In the genomic region with DNA sequence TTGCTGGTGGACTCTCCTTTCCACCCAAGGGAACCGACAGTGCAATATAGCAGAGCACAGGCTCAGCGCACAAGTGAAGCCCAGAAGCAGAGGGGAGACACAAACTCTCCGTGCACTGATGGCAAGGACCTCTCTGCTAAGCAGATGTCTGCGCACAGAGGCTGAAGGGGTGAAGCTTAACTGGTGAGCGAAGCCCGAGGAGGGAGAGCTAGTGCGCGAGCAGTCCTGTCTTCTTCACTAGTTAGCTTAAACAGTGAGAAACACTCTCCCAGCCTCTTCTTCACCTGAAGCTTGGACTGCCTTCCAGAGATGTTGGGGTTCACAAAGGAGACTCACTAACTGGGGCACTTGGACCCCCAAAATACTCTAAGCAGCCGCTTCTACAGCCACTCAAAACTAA, we compare ENCODE assay signal across 30 mouse cellular contexts. TPM values are rescaled to one million over a fixed set of nuclear protein-coding genes. Genes with fewer than 3 reads are reported as not detected.
A peak's percentile ranks its signal among the peaks of the same experiment; 100 is the strongest.
DNase-seq lines count a peak whose midpoint lies in the region; ATAC-seq and TF ChIP-seq lines count a peak whose summit lies in the region.
"Had no signal": no experiment of that assay in that cellular context is flagged by ENCODE, and none has a peak within 500 bp of the region (broad histone marks: within the 10 kb centered on the region; RNA-seq: fewer than 3 reads in every experiment).

No protein-coding gene starts in this region.

- ATAC-seq in midbrain, postnatal 0 days (ENCODE audit: low FRiP score), result no peak
- ATAC-seq: forebrain, embryonic 14.5 days; forebrain, postnatal 0 days; hindbrain, embryonic 16.5 days; Patski had no signal

- TF ChIP-seq CTCF in testis, adult 2 months (IDR thresholded peaks at IDR 0.05; ENCODE audit: control insufficient read depth, insufficient read depth, insufficient replicate concordance, low read depth, low read length), result no peak
- TF ChIP-seq CTCF in olfactory bulb, adult 2 months (IDR thresholded peaks at IDR 0.05; ENCODE audit: insufficient read depth, low read depth, low read length), result no peak
- no peak for TF ChIP-seq CTCF in midbrain, postnatal 0 days (IDR thresholded peaks at IDR 0.05)

- 41% methylated on average over 9 of the region's 9 CpGs for WGBS in olfactory bulb, adult 2 months
- WGBS in midbrain, postnatal 0 days, result 94% methylated on average over 9 of the region's 9 CpGs

- peak overlapping the region; percentile 29 for H3K4me3 ChIP-seq in testis, adult 2 months (ENCODE audit: control insufficient read depth, low read depth, low read length)
- H3K4me3 ChIP-seq in olfactory bulb, adult 2 months (ENCODE audit: insufficient read depth, low read depth, low read length), result peak overlapping the region; percentile 24
- no peak overlapping the region for H3K4me3 ChIP-seq in midbrain, postnatal 0 days (ENCODE audit: low read depth, low read length)
- H3K4me3 ChIP-seq: embryonic facial prominence, embryonic 12.5 days; embryonic facial prominence, embryonic 15.5 days; gastrocnemius, adult 2 months; heart, embryonic 12.5 days; heart, embryonic 15.5 days; hindbrain, embryonic 10.5 days; hindbrain, embryonic 13.5 days had no signal

- H3K36me3 ChIP-seq in testis, adult 2 months (ENCODE audit: control insufficient read depth, insufficient read depth, low read length), result peaks cover 3% of the 10 kb centered on the region
- H3K36me3 ChIP-seq in midbrain, postnatal 0 days (ENCODE audit: insufficient read depth, low read length), result no peaks in the 10 kb centered on the region
- H3K36me3 ChIP-seq: embryonic facial prominence, embryonic 15.5 days; heart, embryonic 15.5 days had no signal

- H3K4me1 ChIP-seq in testis, adult 2 months (ENCODE audit: control insufficient read depth, insufficient read depth, low read length), result peaks cover 6% of the 10 kb centered on the region
- H3K4me1 ChIP-seq in olfactory bulb, adult 2 months (ENCODE audit: control insufficient read depth, insufficient read depth, low read length), result peaks cover 12% of the 10 kb centered on the region; the same call in 1 of the 2 replicates
- no peaks in the 10 kb centered on the region for H3K4me1 ChIP-seq in midbrain, postnatal 0 days (ENCODE audit: insufficient read depth, low read length)
- H3K4me1 ChIP-seq: hindbrain, embryonic 10.5 days had no signal

- no peaks in the 10 kb centered on the region for H3K27me3 ChIP-seq in testis, adult 2 months (ENCODE audit: control insufficient read depth, insufficient read depth, low read length)
- H3K27me3 ChIP-seq in midbrain, postnatal 0 days (ENCODE audit: insufficient read depth, low read length), result no peaks in the 10 kb centered on the region
- H3K27me3 ChIP-seq: CH12.LX; embryonic facial prominence, embryonic 12.5 days; embryonic facial prominence, embryonic 15.5 days; heart, embryonic 12.5 days; heart, embryonic 15.5 days; hindbrain, embryonic 13.5 days; Patski had no signal

- no peak overlapping the region for H3K9ac ChIP-seq in midbrain, postnatal 0 days (replicated peaks; ENCODE audit: low read length, poor library complexity, severe bottlenecking)
- H3K9ac ChIP-seq: embryonic facial prominence, embryonic 12.5 days; embryonic facial prominence, embryonic 15.5 days; forebrain, postnatal 0 days; heart, embryonic 12.5 days; heart, embryonic 15.5 days; hindbrain, embryonic 13.5 days had no signal

- no peaks in the 10 kb centered on the region for H3K9me3 ChIP-seq in midbrain, postnatal 0 days (ENCODE audit: low read length)
- H3K9me3 ChIP-seq: embryonic facial prominence, embryonic 12.5 days; embryonic facial prominence, embryonic 15.5 days; G1E; heart, embryonic 12.5 days; heart, embryonic 15.5 days; hindbrain, embryonic 10.5 days; hindbrain, embryonic 13.5 days had no signal

- no peak for TF ChIP-seq POLR2A in testis, adult 2 months (IDR thresholded peaks at IDR 0.05; ENCODE audit: control insufficient read depth, low read depth, low read length)
- TF ChIP-seq POLR2A in olfactory bulb, adult 2 months (IDR thresholded peaks at IDR 0.05; ENCODE audit: insufficient read depth, low read depth, low read length), result no peak

- H3K27ac ChIP-seq in testis, adult 2 months (ENCODE audit: control insufficient read depth, insufficient read depth, low read depth, low read length), result no peak overlapping the region
- H3K27ac ChIP-seq in olfactory bulb, adult 2 months (ENCODE audit: insufficient read depth, low read depth, low read length), result no peak overlapping the region
- no peak overlapping the region for H3K27ac ChIP-seq in midbrain, postnatal 0 days (ENCODE audit: low read depth, low read length)
- H3K27ac ChIP-seq: embryonic facial prominence, embryonic 12.5 days; embryonic facial prominence, embryonic 15.5 days; gastrocnemius, adult 2 months; heart, embryonic 15.5 days; hindbrain, embryonic 10.5 days; hindbrain, embryonic 13.5 days had no signal

- DNase-seq in heart, adult 11 months, result peak; percentile 72
- no peak for DNase-seq in heart, adult 8-10 months (ENCODE audit: low spot score)
- DNase-seq in testis, postnatal 10 days (ENCODE audit: low spot score), result no peak
- DNase-seq in midbrain, postnatal 0 days (ENCODE audit: low spot score), result no peak
- no peak for DNase-seq in lung, postnatal 25 days (ENCODE audit: low spot score)
- DNase-seq: adrenal gland, adult 2 months; adrenal gland, postnatal 14 days; B cell, adult 2 months; cerebellum, adult 11 months; cerebellum, adult 8-10 months; cerebellum, postnatal 10 days; forebrain, postnatal 0 days; gastrocnemius, adult 2 months; gastrocnemius, postnatal 14 days; heart, adult 18-20 months; heart, postnatal 10 days; heart, postnatal 36 days had no signal

- H3K4me2 ChIP-seq in midbrain, postnatal 0 days (ENCODE audit: low read depth, low read length, poor library complexity, severe bottlenecking), result no peak overlapping the region
- H3K4me2 ChIP-seq: embryonic facial prominence, embryonic 12.5 days; embryonic facial prominence, embryonic 15.5 days; heart, embryonic 12.5 days; heart, embryonic 15.5 days; hindbrain, embryonic 13.5 days had no signal

RNA-seq across cellular contexts. Expression of gene Sgms1, which starts 36.1 kb away (rescaled TPM):
- total RNA-seq in heart, adult 8-10 months (2022), result 10 to 100 TPM; 48.4 to 62.8 (median 50.8) TPM
- polyA plus RNA-seq in testis, adult 2 months (2012; rRNA removed), result 239 and 243 TPM in 2 replicates
- polyA plus RNA-seq in olfactory bulb, adult 2 months (2012; ENCODE audit: insufficient read depth, insufficient read length, low replicate concordance, missing spikeins), result not detected in 2 replicates
- total RNA-seq in midbrain, postnatal 0 days (2014; rRNA removed), result 28.4 and 32.3 TPM in 2 replicates
- 17.4 and 21.3 TPM in 2 replicates for polyA plus RNA-seq in midbrain, postnatal 0 days (2015; fragmentation: Nextera tagmentation; extraction: Ambion mirVana)
